Mouse (Mus musculus): Measurements from ENCODE around the gene Polr2e.

Polr2e gene

GRCm38 (mm10) chr10:80035148-80035547, 4.4 kb downstream of the Polr2e start:
- DNase-seq (ENCODE audit: low read depth, low spot score) = no peak

GRCm38 (mm10) chr10:80033511-80034391, 5.8 kb downstream of the Polr2e start:
- DNase-seq (ENCODE audit: low read depth, low spot score) = no peak

- DNase-seq (ENCODE audit: low read depth, low spot score) = no peak
These were observed 6.7 kb downstream of the Polr2e start for GRCm38 (mm10) chr10:80032799-80033480.

GRCm38 (mm10) chr10:80030736-80031135, 8.9 kb downstream of the Polr2e start:
- no peak for DNase-seq (ENCODE audit: low read depth, low spot score)

GRCm38 (mm10) chr10:80030191-80030590, 9.4 kb downstream of the Polr2e start:
- DNase-seq (ENCODE audit: low read depth, low spot score) = no peak

- DNase-seq (ENCODE audit: low read depth, low spot score) = no peak
These were observed 11.1 kb downstream of the Polr2e start for GRCm38 (mm10) chr10:80028521-80028846.

GRCm38 (mm10) chr10:80027681-80028520, 11.7 kb downstream of the Polr2e start:
- no peak for DNase-seq (ENCODE audit: low read depth, low spot score)

- DNase-seq (ENCODE audit: low read depth, low spot score) = no peak
These were observed 13.7 kb downstream of the Polr2e start for GRCm38 (mm10) chr10:80025889-80026288.

GRCm38 (mm10) chr10:80025463-80025862, 14.1 kb downstream of the Polr2e start:
- no peak for DNase-seq (ENCODE audit: low read depth, low spot score)

GRCm38 (mm10) chr10:80025044-80025347, 14.6 kb downstream of the Polr2e start:
- no peak for DNase-seq (ENCODE audit: low read depth, low spot score)

- DNase-seq (ENCODE audit: low read depth, low spot score) = no peak
These were observed 15.2 kb downstream of the Polr2e start for GRCm38 (mm10) chr10:80024229-80025043.

GRCm38 (mm10) chr10:80023758-80024157, 15.8 kb downstream of the Polr2e start:
- DNase-seq (ENCODE audit: low read depth, low spot score) = no peak

- DNase-seq (ENCODE audit: low read depth, low spot score) = no peak
These were observed 16.8 kb downstream of the Polr2e start for GRCm38 (mm10) chr10:80022806-80023205.

- DNase-seq (ENCODE audit: low read depth, low spot score) = no peak
These were observed 17.4 kb downstream of the Polr2e start for GRCm38 (mm10) chr10:80022164-80022563.

- DNase-seq (ENCODE audit: low read depth, low spot score) = no peak
These were observed 18.3 kb downstream of the Polr2e start for GRCm38 (mm10) chr10:80021320-80021641.

GRCm38 (mm10) chr10:80020603-80021319, 18.8 kb downstream of the Polr2e start:
- DNase-seq (ENCODE audit: low read depth, low spot score) = no peak

- DNase-seq (ENCODE audit: low read depth, low spot score) = no peak
These were observed 19.4 kb downstream of the Polr2e start for GRCm38 (mm10) chr10:80020191-80020590.

GRCm38 (mm10) chr10:80019471-80020131, 20.0 kb downstream of the Polr2e start:
- DNase-seq (ENCODE audit: low read depth, low spot score) = no peak

GRCm38 (mm10) chr10:80018739-80019297, 20.8 kb downstream of the Polr2e start:
- no peak for DNase-seq (ENCODE audit: low read depth, low spot score)

- DNase-seq (ENCODE audit: low read depth, low spot score) = no peak
These were observed 21.8 kb downstream of the Polr2e start for GRCm38 (mm10) chr10:80017771-80018170.

All from telencephalon, adult 2 months (tissue).